Mouse (Mus musculus): ENCODE measurements around the gene Thy1. TPM values are rescaled to one million over a fixed set of nuclear protein-coding genes. Genes with fewer than 3 reads are reported as not detected.

The Thy1 gene
- polyA plus RNA-seq, 1 experiment from 2014 or later = 0.88 TPM

- Histone ChIP-seq H3K4me1 (ENCODE audit: control insufficient read depth, insufficient read depth, low read length) (no peaks in the 10 kb centered on the region), H3K4me3 (ENCODE audit: low read depth, low read length) (no peak overlapping the region), H3K9ac (replicated peaks; ENCODE audit: low read depth, low read length) (no peak overlapping the region), H3K4me2 (replicated peaks; ENCODE audit: low read depth, low read length) (no peak overlapping the region), H3K36me3 (ENCODE audit: control insufficient read depth, insufficient read depth, low read length) (no peaks in the 10 kb centered on the region), H3K27ac (ENCODE audit: low read length) (no peak overlapping the region), H3K27me3 (ENCODE audit: control insufficient read depth, insufficient read depth, low read length) (no peaks in the 10 kb centered on the region), H3K9me3 (ENCODE audit: control insufficient read depth, low read depth, low read length) (no peaks in the 10 kb centered on the region)
- no peak for ATAC-seq (ENCODE audit: insufficient number of reproducible peaks, insufficient read depth, low FRiP score, low read depth)
- WGBS = 45% methylated on average over 5 of the region's 5 CpGs
Observed at GRCm38 (mm10) chr9:44029580-44030236, 13.5 kb upstream of the Thy1 start.

- Histone ChIP-seq H3K27ac (ENCODE audit: low read length) (no peak overlapping the region), H3K9ac (replicated peaks; ENCODE audit: low read depth, low read length) (no peak overlapping the region), H3K36me3 (ENCODE audit: control insufficient read depth, insufficient read depth, low read length) (no peaks in the 10 kb centered on the region), H3K9me3 (ENCODE audit: control insufficient read depth, low read depth, low read length) (no peaks in the 10 kb centered on the region), H3K27me3 (ENCODE audit: control insufficient read depth, insufficient read depth, low read length) (no peaks in the 10 kb centered on the region), H3K4me1 (ENCODE audit: control insufficient read depth, insufficient read depth, low read length) (no peaks in the 10 kb centered on the region), H3K4me2 (replicated peaks; ENCODE audit: low read depth, low read length) (no peak overlapping the region), H3K4me3 (ENCODE audit: low read depth, low read length) (no peak overlapping the region)
- 93% methylated on average over 4 of the region's 4 CpGs for WGBS
- ATAC-seq (ENCODE audit: insufficient number of reproducible peaks, insufficient read depth, low FRiP score, low read depth) = no peak
Observed at GRCm38 (mm10) chr9:44030646-44031045, 12.5 kb upstream of the Thy1 start.

GRCm38 (mm10) chr9:44031079-44031478, 12.1 kb upstream of the Thy1 start:
- Histone ChIP-seq H3K9ac (replicated peaks; ENCODE audit: low read depth, low read length) (no peak overlapping the region), H3K4me3 (ENCODE audit: low read depth, low read length) (no peak overlapping the region), H3K27ac (ENCODE audit: low read length) (no peak overlapping the region), H3K27me3 (ENCODE audit: control insufficient read depth, insufficient read depth, low read length) (no peaks in the 10 kb centered on the region), H3K9me3 (ENCODE audit: control insufficient read depth, low read depth, low read length) (no peaks in the 10 kb centered on the region), H3K4me1 (ENCODE audit: control insufficient read depth, insufficient read depth, low read length) (no peaks in the 10 kb centered on the region), H3K4me2 (replicated peaks; ENCODE audit: low read depth, low read length) (no peak overlapping the region), H3K36me3 (ENCODE audit: control insufficient read depth, insufficient read depth, low read length) (no peaks in the 10 kb centered on the region)
- ATAC-seq (ENCODE audit: insufficient number of reproducible peaks, insufficient read depth, low FRiP score, low read depth) = no peak
- WGBS = 89% methylated on average over 5 of the region's 5 CpGs

GRCm38 (mm10) chr9:44031946-44032345, 11.2 kb upstream of the Thy1 start:
- Histone ChIP-seq H3K4me1 (ENCODE audit: control insufficient read depth, insufficient read depth, low read length) (no peaks in the 10 kb centered on the region), H3K9me3 (ENCODE audit: control insufficient read depth, low read depth, low read length) (no peaks in the 10 kb centered on the region), H3K9ac (replicated peaks; ENCODE audit: low read depth, low read length) (no peak overlapping the region), H3K36me3 (ENCODE audit: control insufficient read depth, insufficient read depth, low read length) (no peaks in the 10 kb centered on the region), H3K4me2 (replicated peaks; ENCODE audit: low read depth, low read length) (no peak overlapping the region), H3K27me3 (ENCODE audit: control insufficient read depth, insufficient read depth, low read length) (no peaks in the 10 kb centered on the region), H3K4me3 (ENCODE audit: low read depth, low read length) (no peak overlapping the region), H3K27ac (ENCODE audit: low read length) (no peak overlapping the region)
- 74% methylated on average over 4 of the region's 4 CpGs for WGBS
- no peak for ATAC-seq (ENCODE audit: insufficient number of reproducible peaks, insufficient read depth, low FRiP score, low read depth)

GRCm38 (mm10) chr9:44033317-44033716, 9.9 kb upstream of the Thy1 start:
- no peaks in the 10 kb centered on the region for H3K4me1 ChIP-seq (ENCODE audit: control insufficient read depth, insufficient read depth, low read length)
- no peak overlapping the region for H3K4me3 ChIP-seq (ENCODE audit: low read depth, low read length)
- no peak for ATAC-seq (ENCODE audit: insufficient number of reproducible peaks, insufficient read depth, low FRiP score, low read depth)
- no peak overlapping the region for H3K4me2 ChIP-seq (replicated peaks; ENCODE audit: low read depth, low read length)
- H3K9me3 ChIP-seq (ENCODE audit: control insufficient read depth, low read depth, low read length) = no peaks in the 10 kb centered on the region
- H3K27me3 ChIP-seq (ENCODE audit: control insufficient read depth, insufficient read depth, low read length) = no peaks in the 10 kb centered on the region
- H3K9ac ChIP-seq (replicated peaks; ENCODE audit: low read depth, low read length) = no peak overlapping the region
- 93% methylated on average over 5 of the region's 5 CpGs for WGBS
- H3K36me3 ChIP-seq (ENCODE audit: control insufficient read depth, insufficient read depth, low read length) = no peaks in the 10 kb centered on the region
- H3K27ac ChIP-seq (ENCODE audit: low read length) = no peak overlapping the region

GRCm38 (mm10) chr9:44033957-44034727, 9.0 kb upstream of the Thy1 start:
- H3K27me3 ChIP-seq (ENCODE audit: control insufficient read depth, insufficient read depth, low read length) = no peaks in the 10 kb centered on the region
- H3K4me3 ChIP-seq (ENCODE audit: low read depth, low read length) = no peak overlapping the region
- H3K9me3 ChIP-seq (ENCODE audit: control insufficient read depth, low read depth, low read length) = no peaks in the 10 kb centered on the region
- H3K36me3 ChIP-seq (ENCODE audit: control insufficient read depth, insufficient read depth, low read length) = no peaks in the 10 kb centered on the region
- WGBS = 67% methylated on average over 13 of the region's 13 CpGs
- ATAC-seq (ENCODE audit: insufficient number of reproducible peaks, insufficient read depth, low FRiP score, low read depth) = no peak
- H3K27ac ChIP-seq (ENCODE audit: low read length) = no peak overlapping the region
- H3K4me1 ChIP-seq (ENCODE audit: control insufficient read depth, insufficient read depth, low read length) = no peaks in the 10 kb centered on the region
- no peak overlapping the region for H3K9ac ChIP-seq (replicated peaks; ENCODE audit: low read depth, low read length)
- H3K4me2 ChIP-seq (replicated peaks; ENCODE audit: low read depth, low read length) = no peak overlapping the region

GRCm38 (mm10) chr9:44037106-44037505, 6.1 kb upstream of the Thy1 start:
- H3K9me3 ChIP-seq (ENCODE audit: control insufficient read depth, low read depth, low read length) = no peaks in the 10 kb centered on the region
- H3K9ac ChIP-seq (replicated peaks; ENCODE audit: low read depth, low read length) = no peak overlapping the region
- H3K4me2 ChIP-seq (replicated peaks; ENCODE audit: low read depth, low read length) = no peak overlapping the region
- 0 out of 2 replicates have a peak, but pooled peaks cover under 1% of the 10 kb centered on the region for H3K27me3 ChIP-seq (ENCODE audit: control insufficient read depth, insufficient read depth, low read length)
- no peaks in the 10 kb centered on the region for H3K36me3 ChIP-seq (ENCODE audit: control insufficient read depth, insufficient read depth, low read length)
- H3K27ac ChIP-seq (ENCODE audit: low read length) = no peak overlapping the region
- H3K4me1 ChIP-seq (ENCODE audit: control insufficient read depth, insufficient read depth, low read length) = no peaks in the 10 kb centered on the region
- no peak for ATAC-seq (ENCODE audit: insufficient number of reproducible peaks, insufficient read depth, low FRiP score, low read depth)
- H3K4me3 ChIP-seq (ENCODE audit: low read depth, low read length) = no peak overlapping the region
- 93% methylated on average over 5 of the region's 5 CpGs for WGBS

- ATAC-seq (ENCODE audit: insufficient number of reproducible peaks, insufficient read depth, low FRiP score, low read depth) = no peak
- 76% methylated on average over 7 of the region's 7 CpGs for WGBS
Observed at GRCm38 (mm10) chr9:44041511-44042395, 1.4 kb upstream of the Thy1 start.

More at GRCm38 (mm10) chr9:44041511-44042395, 1.4 kb upstream of the Thy1 start:
- peaks cover 12% of the 10 kb centered on the region for H3K4me1 ChIP-seq (ENCODE audit: control insufficient read depth, insufficient read depth, low read length)
- no peak overlapping the region for H3K4me3 ChIP-seq (ENCODE audit: low read depth, low read length)
- no peak overlapping the region for H3K9ac ChIP-seq (replicated peaks; ENCODE audit: low read depth, low read length)
- H3K36me3 ChIP-seq (ENCODE audit: control insufficient read depth, insufficient read depth, low read length) = no peaks in the 10 kb centered on the region
- H3K9me3 ChIP-seq (ENCODE audit: control insufficient read depth, low read depth, low read length) = no peaks in the 10 kb centered on the region
- no peak overlapping the region for H3K4me2 ChIP-seq (replicated peaks; ENCODE audit: low read depth, low read length)
- peaks cover 11% of the 10 kb centered on the region; the same call in 1 of the 2 replicates for H3K27me3 ChIP-seq (ENCODE audit: control insufficient read depth, insufficient read depth, low read length)
- no peak overlapping the region for H3K27ac ChIP-seq (ENCODE audit: low read length)
